Mouse (Mus musculus) CH12.LX (cell line): ENCODE results near the gene Myo18a. TPM values are rescaled to one million over a fixed set of nuclear protein-coding genes. Genes with fewer than 3 reads are reported as not detected.

ENCODE experiments used
- DNase-seq: peaks from one replicate; pipeline ENCODE4 v3.0.0-alpha.2; 2013; ENCODE audit errors: extremely low read depth
- H3K27ac ChIP-seq: 2 replicates; pipeline ENCODE4 v1.5.1; 2012; ENCODE audit warnings: low read depth, mild to moderate bottlenecking, control low read depth, moderate library complexity; ENCODE audit not compliant: insufficient read depth
- H3K27me3 ChIP-seq: replicated peaks from 2 replicates; pipeline ENCODE3; 2012; ENCODE audit warnings: inconsistent platforms
- H3K36me3 ChIP-seq, 2 experiments: replicated peaks in 1 of 2; 2 replicates each; pipeline versions ENCODE3 to v1.6.1; 2012; ENCODE audit warnings: inconsistent platforms in 1 of 2, low read length in 1 of 2, mild to moderate bottlenecking in 1 of 2, mixed read lengths in 1 of 2, moderate library complexity in 1 of 2; ENCODE audit not compliant: control insufficient read depth in 1 of 2, insufficient read depth in 1 of 2
- H3K4me1 ChIP-seq, 2 experiments: 2 replicates each; pipeline ENCODE4 v1.6.1; 2012; ENCODE audit warnings: inconsistent platforms in 1 of 2, moderate library complexity in 1 of 2; ENCODE audit not compliant: insufficient read depth in 2 of 2, control insufficient read depth in 1 of 2
- H3K4me2 ChIP-seq: 2 replicates; pipeline ENCODE4 v1.6.1; 2012; ENCODE audit warnings: low read depth, mild to moderate bottlenecking, control low read depth; ENCODE audit not compliant: poor library complexity, insufficient read depth, severe bottlenecking
- H3K4me3 ChIP-seq, 3 experiments: fragments of 150-350 bp in 1 of 3; sonication (generic) in 1 of 3; replicated peaks in 1 of 3; 2 replicates each; pipeline versions ENCODE3 to v1.5.1; 2011 to 2012; ENCODE audit warnings: low read depth in 2 of 3, low read length in 2 of 3, mild to moderate bottlenecking in 2 of 3, moderate library complexity in 2 of 3, control low read depth in 1 of 3, improper control_type of control experiment in 1 of 3, inconsistent platforms in 1 of 3, mixed read lengths in 1 of 3; ENCODE audit not compliant: poor library complexity in 1 of 3
- H3K79me2 ChIP-seq: replicated peaks from 2 replicates; pipeline ENCODE4 v1.6.1; 2012; ENCODE audit warnings: mild to moderate bottlenecking, moderate library complexity; ENCODE audit not compliant: control insufficient read depth, poor library complexity, insufficient read depth, severe bottlenecking; ENCODE audit errors: extremely low read depth
- H3K9ac ChIP-seq: 2 replicates; pipeline ENCODE4 v1.6.1; 2012; ENCODE audit warnings: low read depth, mild to moderate bottlenecking, control low read depth, moderate library complexity; ENCODE audit not compliant: insufficient read depth
- H3K9me3 ChIP-seq: replicated peaks from 2 replicates; pipeline ENCODE3; 2012; ENCODE audit warnings: low read length, inconsistent platforms, mixed read lengths
- BHLHE40 ChIP-seq: IDR thresholded peaks from 2 replicates; pipeline ENCODE4 v1.6.1; 2011; ENCODE audit warnings: mild to moderate bottlenecking, low read depth, low read length, improper control_type of control experiment
- CTCF ChIP-seq, 2 experiments: IDR thresholded peaks in 1 of 2; conservative IDR thresholded peaks in 1 of 2; 2 replicates each; pipeline ENCODE4 v1.5.1; 2011 to 2012; ENCODE audit warnings: low read depth in 2 of 2, low read length in 2 of 2, improper control_type of control experiment in 1 of 2, inconsistent platforms in 1 of 2, mild to moderate bottlenecking in 1 of 2, moderate library complexity in 1 of 2
- E2F4 ChIP-seq: IDR thresholded peaks from 2 replicates; pipeline ENCODE4 v1.6.1; 2011; ENCODE audit warnings: low read depth, low read length, improper control_type of control experiment; ENCODE audit not compliant: insufficient replicate concordance
- ELF1 ChIP-seq: IDR thresholded peaks from 2 replicates; pipeline ENCODE4 v1.6.1; 2014; ENCODE audit warnings: low read depth, mild to moderate bottlenecking, inconsistent platforms, low read length, improper control_type of control experiment
- GABPA ChIP-seq: IDR thresholded peaks from 2 replicates; pipeline ENCODE4 v1.6.1; 2012; ENCODE audit warnings: low read depth, low read length, improper control_type of control experiment, inconsistent platforms; ENCODE audit not compliant: insufficient replicate concordance
- JUN ChIP-seq: IDR thresholded peaks from 2 replicates; pipeline ENCODE4 v1.6.1; 2011; ENCODE audit warnings: low read depth, mild to moderate bottlenecking, low read length, improper control_type of control experiment, moderate library complexity; ENCODE audit not compliant: insufficient read depth
- JUND ChIP-seq: conservative IDR thresholded peaks from 2 replicates; pipeline ENCODE4 v1.6.1; 2011; ENCODE audit warnings: low read depth, low read length, improper control_type of control experiment
- MAFK ChIP-seq: IDR thresholded peaks from 2 replicates; pipeline ENCODE4 v1.6.1; 2011; ENCODE audit warnings: low read length, improper control_type of control experiment; ENCODE audit not compliant: insufficient replicate concordance
- MAZ ChIP-seq: IDR thresholded peaks from 2 replicates; pipeline ENCODE4 v1.6.1; 2012; ENCODE audit warnings: low read depth, mild to moderate bottlenecking, inconsistent platforms, low read length, improper control_type of control experiment, moderate library complexity
- MEF2A ChIP-seq: IDR thresholded peaks from 2 replicates; pipeline ENCODE4 v1.6.1; 2014; ENCODE audit warnings: low read depth, mild to moderate bottlenecking, inconsistent platforms, low read length, improper control_type of control experiment, borderline replicate concordance
- PAX5 ChIP-seq: IDR thresholded peaks from 2 replicates; pipeline ENCODE4 v1.6.1; 2012; ENCODE audit warnings: low read length, inconsistent platforms, mixed read lengths
- POLR2AphosphoS2 ChIP-seq: IDR thresholded peaks from 2 replicates; pipeline ENCODE4 v1.6.1; 2011; ENCODE audit warnings: low read depth, low read length, improper control_type of control experiment
- SMC3 ChIP-seq: IDR thresholded peaks from 2 replicates; pipeline ENCODE4 v1.6.1; 2011; ENCODE audit warnings: low read depth, low read length, improper control_type of control experiment
- USF2 ChIP-seq: conservative IDR thresholded peaks from 2 replicates; pipeline ENCODE4 v1.6.1; 2011; ENCODE audit warnings: low read depth, low read length, improper control_type of control experiment
- ZC3H11A ChIP-seq: IDR thresholded peaks from 2 replicates; pipeline ENCODE4 v1.6.1; 2012; ENCODE audit warnings: low read depth, mild to moderate bottlenecking, inconsistent platforms, low read length, improper control_type of control experiment
- ZMIZ1 ChIP-seq: IDR thresholded peaks from 2 replicates; pipeline ENCODE4 v1.6.1; 2012; ENCODE audit warnings: low read depth, mild to moderate bottlenecking, inconsistent platforms, low read length, improper control_type of control experiment
- ZNF384 ChIP-seq: IDR thresholded peaks from 2 replicates; pipeline ENCODE4 v1.6.1; 2012; ENCODE audit warnings: low read depth, low read length, improper control_type of control experiment, inconsistent platforms
- dilution Hi-C: fragments of 300-500 bp; cut with MboI; formaldehyde crosslinking; loops from 2 replicates; pipeline ENCODE4 v1.14.3; 2020; ENCODE audit warnings: low sequenced_read_pairs; ENCODE audit not compliant: extremely low pct_unique_long_range_greater_than_20kb, extremely low pct_ligation_motif_present
- in situ Hi-C: fragments of 300-500 bp; cut with MboI; formaldehyde crosslinking; loops from 3 replicates; pipeline ENCODE4 v1.14.3; 2019; ENCODE audit warnings: low sequenced_read_pairs, low pct_ligation_motif_present, low pct_unique_long_range_greater_than_20kb, mixed read lengths
- polyA plus RNA-seq: library from polyadenylated mRNA; unstranded; fragments of >175 nt; gene quantifications from 2 replicates; pipeline ENCODE4 v1.2.1, GENCODE M21; 2012; ENCODE audit warnings: low read depth; ENCODE audit not compliant: insufficient read length
- total RNA-seq, 2 experiments: library from RNA; depleted of rRNA; stranded (reverse); fragments of 300-350 nt in 1 of 2; fragments of >200 nt in 1 of 2; gene quantifications; 2 replicates each; pipeline ENCODE4 v1.2.3; 2012 to 2014

Myo18a gene
- total and polyA plus RNA-seq, 3 experiments: 6.3 to 24.8 (median 16.8) TPM

- Histone ChIP-seq H3K4me2 (no peak overlapping the region), H3K4me1 (peaks cover 13 to 25% of the 10 kb centered on the region in 2 experiments), H3K9ac (no peak overlapping the region), H3K79me2 (no peaks in the 10 kb centered on the region), H3K27me3 (peaks cover 20% of the 10 kb centered on the region), H3K36me3 (no peaks in the 10 kb centered on the region), H3K9me3 (no peaks in the 10 kb centered on the region), H3K27ac (no peak overlapping the region)
- no peak for DNase-seq
- TF ChIP-seq SMC3: peak; percentile 32; the same call in 1 of the 2 replicates
- TF ChIP-seq BHLHE40: no peak
- TF ChIP-seq CTCF (conservative IDR thresholded peaks at IDR 0.05 in 1 of 2, IDR thresholded peaks at IDR 0.05 in 1 of 2; ENCODE audit: low read depth in 2 of 2, low read length in 2 of 2): peak in 1 of 2 experiments; percentile 40; a peak in 2 of 4 replicates
- TF ChIP-seq, all 38 proteins: peak for 2
- H3K4me3 ChIP-seq: no peak overlapping the region
- in situ Hi-C loops (no loop called here), dilution Hi-C loops (no loop called here)
Measured at GRCm38 (mm10) chr11:77766351-77767001, 3.4 kb downstream of the Myo18a start.

- no peaks in the 10 kb centered on the region for H3K27me3 ChIP-seq
- H3K36me3 ChIP-seq: no peaks in the 10 kb centered on the region
- TF ChIP-seq ELF1 (no peak), GABPA (no peak), PAX5 (no peak), MAZ (no peak), CTCF (conservative IDR thresholded peaks at IDR 0.05 in 1 of 2, IDR thresholded peaks at IDR 0.05 in 1 of 2; ENCODE audit: low read depth in 2 of 2, low read length in 2 of 2) (no peak), POLR2AphosphoS2 (no peak), ZNF384 (no peak), ZC3H11A (no peak), E2F4 (no peak), JUN (no peak), ZMIZ1 (no peak), MEF2A (no peak), USF2 (no peak), JUND (no peak), MAFK (no peak)
- no peak for DNase-seq
- no peak overlapping the region for H3K27ac ChIP-seq
- H3K4me2 ChIP-seq: no peak overlapping the region
- H3K4me3 ChIP-seq: no peak overlapping the region
- H3K4me1 ChIP-seq: peaks cover 4 to 10% of the 10 kb centered on the region in 2 experiments
- H3K9me3 ChIP-seq: no peaks in the 10 kb centered on the region
- dilution Hi-C loops (no loop called here), in situ Hi-C loops (no loop called here)
- no peaks in the 10 kb centered on the region for H3K79me2 ChIP-seq
- no peak overlapping the region for H3K9ac ChIP-seq
Measured at GRCm38 (mm10) chr11:77769496-77769895, 6.5 kb downstream of the Myo18a start.
